Mouse (Mus musculus) kidney, adult 9 months (tissue): Measurements from ENCODE around the gene Adamts8.
A peak's percentile ranks its signal among the peaks of the same experiment; 100 is the strongest.

Experiments
- DNase-seq: peaks from one replicate; pipeline ENCODE4 v3.0.0; 2022

Adamts8 gene

GRCm38 (mm10) chr9:30922197-30922894 lies 20.0 kb upstream of the Adamts8 start, which contains the start of gene Adamts15:
Gene Adamts15 (minus strand): TSS chr9:30922452.
- DNase-seq: peak; percentile 83

GRCm38 (mm10) chr9:30928759-30929158 lies 13.6 kb upstream of the Adamts8 start:
- no peak for DNase-seq

DNA sequence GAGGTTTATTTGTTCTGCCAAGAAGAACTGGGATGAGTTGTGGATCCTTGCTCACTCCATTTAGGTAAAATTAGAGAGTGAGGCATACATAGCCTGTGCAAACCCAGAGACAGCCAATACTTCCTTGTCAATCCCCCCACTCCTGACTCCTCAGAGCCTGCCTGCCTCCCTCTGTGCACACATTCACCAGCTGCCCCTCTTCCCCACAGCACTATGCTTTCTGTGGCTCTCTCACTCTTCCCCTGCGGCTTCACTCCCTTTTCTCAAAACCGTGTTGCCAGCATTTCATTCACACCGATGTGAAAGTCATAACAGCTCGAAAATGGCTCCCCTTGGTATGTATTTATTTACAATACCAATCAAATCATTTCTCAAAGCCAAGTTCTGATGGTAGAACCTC lies 10.0 kb upstream of the Adamts8 start:
- no peak for DNase-seq

DNA sequence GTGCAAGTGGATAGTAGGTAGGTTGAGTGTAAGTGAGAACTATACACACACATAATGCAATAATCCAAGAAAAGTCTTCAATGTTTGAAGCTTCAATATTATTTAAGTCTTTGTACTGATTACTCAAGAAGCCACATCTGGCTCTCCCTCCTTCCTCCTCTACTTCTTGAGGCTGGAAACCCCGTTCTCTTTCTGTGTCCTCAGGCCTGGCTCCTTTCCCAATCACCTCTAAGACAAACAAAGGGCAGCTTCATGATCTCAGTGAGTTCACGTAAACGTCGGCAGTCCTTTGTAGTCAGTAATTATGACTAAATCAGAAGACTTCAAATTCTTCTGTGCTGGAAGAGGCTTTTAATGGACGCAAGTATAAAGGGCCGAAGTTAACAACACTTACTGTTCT lies 7.5 kb upstream of the Adamts8 start:
- no peak for DNase-seq

- peak; percentile 68 for DNase-seq
Measured at GRCm38 (mm10) chr9:30936674-30937438, 5.5 kb upstream of the Adamts8 start.

DNA sequence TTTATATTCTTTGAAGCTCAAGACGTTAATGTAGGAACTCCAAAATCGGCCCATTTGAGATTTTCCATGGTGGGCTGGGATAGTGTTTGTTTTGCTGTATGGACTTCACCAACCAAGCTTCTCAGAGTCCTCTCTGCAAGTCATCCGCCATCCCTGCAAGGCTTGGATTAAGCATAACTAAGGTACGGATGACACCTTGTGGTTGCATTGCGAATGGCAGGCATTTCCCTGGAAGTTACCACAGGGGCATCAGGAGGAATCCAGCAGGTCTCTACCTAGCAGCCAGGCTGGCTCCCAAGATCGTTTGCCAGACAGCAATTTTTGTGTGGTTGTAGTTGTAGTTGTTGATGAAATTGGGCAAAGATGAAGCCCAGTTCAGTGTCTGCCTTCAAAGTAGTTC lies 2.0 kb upstream of the Adamts8 start:
- peak; percentile 92 for DNase-seq

DNA sequence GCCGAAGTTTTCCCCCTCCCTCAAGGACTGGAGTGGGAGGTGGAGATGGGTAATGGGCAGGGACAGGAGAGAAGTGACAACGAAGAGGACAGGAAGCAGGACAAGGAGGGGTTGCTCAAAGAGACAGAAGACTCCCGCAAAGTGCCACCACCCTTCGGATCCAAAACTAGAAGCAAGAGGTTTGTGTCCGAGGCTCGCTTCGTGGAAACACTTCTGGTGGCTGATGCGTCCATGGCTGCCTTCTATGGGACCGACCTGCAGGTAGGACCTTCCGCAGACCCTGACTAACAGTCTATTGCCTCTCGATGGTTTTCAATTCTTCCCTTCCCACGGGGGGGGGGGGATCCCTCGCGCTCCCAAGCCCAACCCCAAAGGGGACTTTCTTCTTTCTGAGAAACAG lies 979 bp downstream of the Adamts8 start:
- no peak for DNase-seq

DNA sequence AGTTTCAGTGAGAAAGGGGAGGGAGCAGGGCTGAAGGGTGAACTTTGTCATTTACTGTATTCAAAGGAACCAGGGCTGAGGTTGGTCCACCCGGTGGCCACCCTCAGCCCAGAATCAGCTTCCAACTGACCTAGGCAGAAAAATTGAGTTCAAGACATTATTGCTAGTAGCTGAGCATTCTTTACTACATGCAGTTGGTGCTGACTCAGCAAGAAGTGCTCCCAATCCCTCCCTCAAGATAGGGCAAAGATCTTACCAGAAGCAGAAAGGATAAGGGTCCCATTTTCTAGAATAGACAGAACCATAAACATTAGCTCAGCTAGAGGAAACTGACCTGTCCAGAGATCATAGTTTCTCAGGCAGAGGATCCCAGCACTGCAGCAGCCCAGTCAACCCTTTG lies 1.9 kb downstream of the Adamts8 start:
- DNase-seq: no peak

- peak; percentile 60 for DNase-seq
Measured at GRCm38 (mm10) chr9:30945276-30945675, 2.9 kb downstream of the Adamts8 start.

DNA sequence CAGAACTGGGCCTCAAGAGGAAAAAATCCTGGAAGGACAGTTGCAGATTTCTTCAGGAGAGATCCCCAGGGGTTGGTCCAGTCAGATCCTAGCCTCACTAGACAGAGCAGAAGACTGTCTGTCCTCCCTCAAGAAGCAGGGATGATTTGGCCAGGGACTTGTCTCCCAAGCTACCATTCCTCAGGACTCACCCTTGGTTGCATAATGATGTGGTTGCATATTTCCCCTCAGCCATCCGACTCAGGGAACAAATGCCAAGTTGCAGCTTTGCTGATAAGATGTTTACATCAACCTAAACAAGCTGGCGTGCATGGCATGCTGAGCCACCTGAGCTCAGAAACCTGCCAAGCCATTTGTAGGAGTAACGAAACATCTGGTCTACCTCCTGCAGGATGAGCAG lies 7.1 kb downstream of the Adamts8 start:
- no peak for DNase-seq

DNA sequence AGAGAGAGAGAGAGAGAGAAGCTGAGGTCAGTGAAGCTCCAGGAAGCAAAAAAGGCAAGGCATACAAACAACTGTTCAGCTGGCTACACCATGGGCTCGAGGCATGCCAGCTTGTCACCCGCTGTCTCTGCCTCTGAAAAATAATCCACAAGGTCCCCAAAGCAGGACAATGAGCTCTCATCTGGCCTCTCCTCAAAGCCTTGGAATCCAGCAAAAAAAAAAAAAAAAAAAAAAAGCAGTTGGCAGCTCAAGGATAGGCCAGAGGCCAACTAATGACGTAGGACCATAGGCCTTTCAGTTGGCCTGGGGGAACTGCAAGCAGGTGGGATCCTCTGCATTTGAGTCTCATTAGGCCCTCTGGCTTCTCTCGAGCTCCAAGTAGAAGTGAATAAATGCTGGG lies 7.6 kb downstream of the Adamts8 start:
- no peak for DNase-seq

GRCm38 (mm10) chr9:30950592-30950991 lies 8.2 kb downstream of the Adamts8 start:
- DNase-seq: peak; percentile 20

DNA sequence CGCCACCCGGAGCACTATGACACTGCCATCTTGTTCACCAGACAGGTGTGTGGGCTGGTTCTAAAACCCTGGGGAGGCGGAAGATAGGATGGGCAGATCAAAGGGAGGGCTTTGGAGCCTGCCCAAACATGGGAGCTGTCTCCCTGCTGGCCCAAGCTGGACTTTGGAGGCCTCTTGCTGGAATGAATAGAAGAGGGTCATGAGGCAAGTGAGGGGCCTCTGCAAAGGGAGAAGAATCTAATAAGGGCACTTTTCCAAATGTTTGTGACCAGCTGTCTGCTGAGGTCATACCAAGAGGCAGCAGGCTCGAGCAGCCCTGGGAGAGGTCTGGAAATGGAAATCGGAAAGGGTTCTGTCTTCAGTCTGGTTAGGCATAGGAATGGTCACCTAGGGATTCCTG lies 9.1 kb downstream of the Adamts8 start:
- DNase-seq: no peak

DNA sequence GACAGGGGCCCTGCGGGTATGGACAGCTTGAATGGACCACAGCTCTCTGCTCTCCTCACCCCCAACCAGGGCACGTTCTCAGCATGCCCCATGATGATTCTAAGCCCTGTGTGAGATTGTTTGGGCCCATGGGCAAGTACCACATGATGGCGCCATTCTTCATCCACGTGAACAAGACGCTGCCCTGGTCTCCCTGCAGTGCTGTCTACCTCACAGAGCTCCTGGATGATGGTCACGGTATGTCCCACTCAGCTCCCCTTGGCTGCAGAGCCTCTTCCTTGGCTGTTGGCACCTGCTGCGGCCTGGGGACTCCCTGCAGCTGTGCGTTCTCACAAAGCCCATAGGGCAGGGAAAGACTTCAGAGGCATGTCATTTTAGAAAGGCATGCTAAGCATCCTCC lies 10.9 kb downstream of the Adamts8 start:
- DNase-seq: peak; percentile 48

GRCm38 (mm10) chr9:30955246-30955645 lies 12.9 kb downstream of the Adamts8 start:
- DNase-seq: no peak

DNA sequence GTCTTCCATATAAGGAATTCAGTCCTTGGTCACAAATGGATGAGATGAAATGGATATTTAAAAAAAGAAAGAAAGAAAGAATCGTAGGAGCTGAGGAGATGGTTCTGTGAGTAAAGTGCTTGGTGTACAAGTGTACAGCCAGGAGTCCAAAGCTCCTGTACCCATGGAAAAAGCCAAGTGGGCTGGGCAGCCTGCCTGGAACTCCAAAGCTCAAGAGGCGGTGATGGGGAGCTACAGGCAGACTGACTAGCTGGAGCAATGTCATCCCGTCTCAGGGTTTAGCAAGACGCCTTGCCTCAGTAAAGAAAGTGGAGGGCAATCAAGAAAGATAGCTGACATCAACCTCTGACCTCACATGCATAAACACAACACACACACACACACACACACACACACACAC lies 21.4 kb downstream of the Adamts8 start:
- DNase-seq: no peak

DNA sequence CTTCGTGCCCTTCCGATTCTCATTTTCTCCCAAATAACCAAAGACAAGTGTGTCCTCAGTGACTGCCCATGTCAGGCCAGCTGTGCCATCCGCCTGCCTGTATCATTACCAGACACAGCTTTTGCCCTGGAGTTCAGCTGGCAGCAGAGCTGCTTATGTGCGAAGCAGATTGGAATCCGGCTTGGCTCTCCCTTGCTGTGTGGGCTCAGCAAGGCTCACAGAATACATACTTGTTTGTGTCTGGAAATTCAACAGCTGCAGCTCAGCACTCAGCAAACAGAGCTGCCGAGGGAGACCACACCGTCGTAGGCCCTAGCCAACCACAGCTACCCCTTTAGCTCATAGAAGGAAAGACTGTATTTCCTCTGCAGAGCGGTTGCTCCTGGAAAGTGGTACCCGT lies 22.3 kb downstream of the Adamts8 start:
- no peak for DNase-seq

GRCm38 (mm10) chr9:30966881-30967280 lies 24.5 kb downstream of the Adamts8 start:
- no peak for DNase-seq

GRCm38 (mm10) chr9:30968130-30968529 lies 25.8 kb downstream of the Adamts8 start:
- DNase-seq: no peak

DNA sequence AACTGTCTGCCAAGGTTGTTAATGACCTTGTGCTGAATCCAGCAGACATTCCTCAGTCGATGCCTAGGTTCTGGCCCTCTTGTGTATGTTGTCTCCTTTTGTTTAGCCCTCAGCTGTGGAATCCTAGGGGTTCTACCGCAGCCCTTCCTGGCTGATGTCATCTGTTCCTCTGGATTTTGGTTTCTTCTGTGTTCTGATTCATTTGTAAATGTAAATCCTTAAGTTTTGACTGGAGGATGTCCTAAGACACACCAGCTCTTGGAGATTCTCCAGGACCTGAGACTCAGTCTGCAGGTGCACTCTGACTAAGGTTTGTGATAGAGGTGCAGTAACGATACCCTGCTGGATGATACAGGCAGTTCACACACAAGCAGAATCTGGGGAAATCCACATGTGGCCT lies 27.6 kb downstream of the Adamts8 start:
- no peak for DNase-seq

DNA sequence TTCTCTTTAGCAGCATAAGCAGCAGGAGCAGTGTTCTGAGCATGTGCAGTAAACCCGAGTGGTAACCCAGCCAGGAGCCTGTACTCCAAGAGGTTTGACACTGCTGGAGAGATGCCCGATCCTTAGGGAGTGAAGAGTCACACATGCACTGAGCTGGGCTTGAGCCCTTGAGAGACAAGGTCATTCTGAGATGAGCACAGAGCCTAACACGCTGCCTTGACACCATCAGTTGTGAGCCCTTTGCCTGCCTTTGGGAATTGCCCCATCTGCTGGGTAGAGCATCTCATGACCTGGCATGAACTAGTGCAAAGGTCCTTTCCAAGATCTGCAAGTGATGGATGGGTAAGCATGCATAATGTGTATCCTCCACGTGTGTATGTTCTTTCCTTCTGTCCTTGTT lies 29.6 kb downstream of the Adamts8 start:
- DNase-seq: no peak

GRCm38 (mm10) chr9:30976339-30977023 lies 34.1 kb downstream of the Adamts8 start:
- DNase-seq: no peak

DNA sequence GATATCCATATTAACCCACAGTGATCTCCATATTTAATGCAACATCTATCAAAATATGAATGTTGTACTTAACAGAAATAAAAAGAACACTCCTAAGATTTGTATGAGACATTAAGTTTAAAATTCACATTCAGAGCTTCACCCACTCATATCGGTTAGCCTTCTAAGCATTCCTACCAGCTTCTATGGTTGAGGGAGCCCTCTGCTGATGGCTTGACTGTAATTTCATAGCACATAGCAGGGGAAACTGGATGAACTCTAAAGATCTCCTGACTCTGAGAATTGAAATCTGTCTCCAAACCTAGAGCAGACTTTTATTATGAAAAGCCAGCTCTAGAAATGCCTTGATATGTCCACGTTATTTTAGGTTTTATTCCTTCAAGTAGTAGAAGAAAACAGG lies 38.1 kb downstream of the Adamts8 start:
- DNase-seq: no peak

DNA sequence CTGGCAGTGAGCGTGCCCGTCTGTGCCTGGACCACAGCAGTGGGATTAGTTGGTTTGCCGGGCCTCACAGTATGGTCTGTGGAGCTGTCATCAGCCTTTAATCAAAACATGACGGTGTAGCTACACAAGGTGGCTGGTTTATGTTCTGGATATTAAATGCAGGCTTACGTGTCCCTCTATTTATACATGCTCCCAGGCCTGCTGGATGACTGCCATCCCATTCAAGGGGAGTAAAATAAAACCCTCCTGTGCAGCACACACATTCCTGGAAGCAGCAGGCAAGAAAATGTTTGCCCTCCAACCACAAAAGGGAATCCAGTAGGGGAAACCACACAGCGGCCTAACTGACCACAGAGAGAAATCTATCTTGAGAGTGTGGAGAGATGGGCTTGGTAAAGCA lies 43.4 kb downstream of the Adamts8 start:
- no peak for DNase-seq
